Mouse (Mus musculus): Measurements from ENCODE around the gene Pdzph1. TPM values are rescaled to one million over a fixed set of nuclear protein-coding genes. Genes with fewer than 3 reads are reported as not detected.

Pdzph1 gene
- polyA plus RNA-seq, 1 experiment from 2014 or later = 6.5 TPM

- Histone ChIP-seq H3K27ac (ENCODE audit: low read length) (no peak overlapping the region), H3K9ac (replicated peaks; ENCODE audit: low read depth, low read length) (no peak overlapping the region), H3K4me2 (ENCODE audit: low read length) (no peak overlapping the region), H3K9me3 (ENCODE audit: control insufficient read depth, low read length) (no peaks in the 10 kb centered on the region), H3K4me1 (replicated peaks; ENCODE audit: control insufficient read depth, insufficient read depth, low read length) (no peaks in the 10 kb centered on the region), H3K27me3 (replicated peaks; ENCODE audit: control insufficient read depth, insufficient read depth, low read length) (no peaks in the 10 kb centered on the region), H3K4me3 (replicated peaks; ENCODE audit: low read length) (no peak overlapping the region), H3K36me3 (ENCODE audit: control insufficient read depth, insufficient read depth) (no peaks in the 10 kb centered on the region)
- no peak for ATAC-seq
- 45% methylated on average over 2 of the region's 2 CpGs for whole genome bisulfite sequencing
These were observed 85.2 kb downstream of the Pdzph1 start for GRCm38 (mm10) chr17:58906001-58906400.

GRCm38 (mm10) chr17:58891488-58892210 lies 99.5 kb downstream of the Pdzph1 start:
- Histone ChIP-seq H3K4me2 (ENCODE audit: low read length) (no peak overlapping the region), H3K9ac (replicated peaks; ENCODE audit: low read depth, low read length) (no peak overlapping the region), H3K4me3 (replicated peaks; ENCODE audit: low read length) (no peak overlapping the region), H3K27me3 (replicated peaks; ENCODE audit: control insufficient read depth, insufficient read depth, low read length) (no peaks in the 10 kb centered on the region), H3K36me3 (ENCODE audit: control insufficient read depth, insufficient read depth) (no peaks in the 10 kb centered on the region), H3K4me1 (replicated peaks; ENCODE audit: control insufficient read depth, insufficient read depth, low read length) (0 out of 2 replicates have a peak, but pooled peaks cover 2% of the 10 kb centered on the region), H3K27ac (ENCODE audit: low read length) (no peak overlapping the region), H3K9me3 (ENCODE audit: control insufficient read depth, low read length) (no peaks in the 10 kb centered on the region)
- ATAC-seq = no peak
- 34% methylated on average over 4 of the region's 4 CpGs for WGBS

DNA sequence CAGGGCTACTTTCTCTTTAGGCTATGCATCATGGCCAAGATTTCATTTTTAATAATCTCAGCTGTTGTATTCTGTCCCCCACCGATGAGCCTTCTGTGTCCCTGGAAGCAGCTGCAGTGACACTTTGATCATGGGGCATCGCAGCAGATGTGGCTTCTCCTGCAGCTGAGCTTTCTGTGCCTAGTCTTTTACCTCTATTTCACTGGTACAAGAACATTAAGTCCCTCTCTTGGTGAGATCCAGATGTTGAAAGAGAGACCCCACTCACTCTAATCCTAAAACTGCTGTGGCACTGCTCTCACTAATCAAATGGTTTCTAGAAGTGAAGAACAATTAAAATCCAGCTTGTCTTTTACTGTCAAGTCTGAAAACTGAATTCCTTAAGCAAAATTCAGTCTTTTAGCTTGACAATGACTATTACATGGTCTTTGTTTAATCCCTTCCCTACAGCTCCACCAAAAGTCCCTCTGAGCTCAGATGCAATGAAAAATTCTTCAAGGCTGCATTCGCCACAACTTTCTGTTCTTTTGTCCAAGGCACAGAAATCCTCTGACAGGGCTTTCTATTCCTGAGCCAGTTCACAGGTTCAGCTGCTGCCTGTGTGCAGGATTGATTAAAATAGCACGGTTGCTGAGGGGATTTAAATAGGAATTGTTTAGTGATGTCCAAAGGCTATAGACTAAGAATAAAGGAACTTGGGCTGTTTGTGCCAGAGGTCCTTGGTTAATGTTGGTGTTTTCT lies 101.1 kb downstream of the Pdzph1 start:
- Histone ChIP-seq H3K9me3 (ENCODE audit: control insufficient read depth, low read length) (no peaks in the 10 kb centered on the region), H3K4me2 (ENCODE audit: low read length) (no peak overlapping the region), H3K27me3 (replicated peaks; ENCODE audit: control insufficient read depth, insufficient read depth, low read length) (no peaks in the 10 kb centered on the region), H3K4me1 (replicated peaks; ENCODE audit: control insufficient read depth, insufficient read depth, low read length) (0 out of 2 replicates have a peak, but pooled peaks cover 2% of the 10 kb centered on the region), H3K36me3 (ENCODE audit: control insufficient read depth, insufficient read depth) (no peaks in the 10 kb centered on the region), H3K9ac (replicated peaks; ENCODE audit: low read depth, low read length) (no peak overlapping the region), H3K4me3 (replicated peaks; ENCODE audit: low read length) (no peak overlapping the region), H3K27ac (ENCODE audit: low read length) (no peak overlapping the region)
- WGBS = 15% methylated on average over 4 of the region's 4 CpGs
- 0 out of 2 replicates have a peak, but pooled peaks have one; percentile 50 for ATAC-seq

DNA sequence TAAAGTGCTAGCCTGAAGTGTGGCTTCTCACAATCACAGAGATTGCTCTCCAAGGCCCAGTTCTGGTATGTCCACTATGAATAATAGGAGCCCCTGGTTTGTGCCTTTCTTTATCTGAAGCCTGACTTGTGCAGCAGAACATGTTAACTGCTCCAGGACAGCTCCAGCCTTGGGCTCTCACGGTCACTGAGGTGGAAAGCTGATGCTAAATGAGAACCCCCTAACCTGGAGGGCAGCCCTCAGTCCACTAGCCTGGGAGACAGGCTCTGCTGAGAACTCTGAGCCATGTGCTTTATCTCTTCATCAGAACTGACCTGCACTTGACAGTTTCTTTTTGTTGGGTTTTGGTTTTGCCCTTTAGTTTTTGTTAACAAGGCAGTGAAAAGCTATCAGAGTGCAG lies 106.8 kb downstream of the Pdzph1 start:
- 27% methylated on average over 1 of the region's 1 CpGs for WGBS
- ATAC-seq = no peak
- no peak overlapping the region for H3K27ac ChIP-seq (ENCODE audit: low read length)
- no peaks in the 10 kb centered on the region for H3K36me3 ChIP-seq (ENCODE audit: control insufficient read depth, insufficient read depth)
- no peaks in the 10 kb centered on the region for H3K9me3 ChIP-seq (ENCODE audit: control insufficient read depth, low read length)
- no peaks in the 10 kb centered on the region for H3K27me3 ChIP-seq (replicated peaks; ENCODE audit: control insufficient read depth, insufficient read depth, low read length)
- H3K9ac ChIP-seq (replicated peaks; ENCODE audit: low read depth, low read length) = no peak overlapping the region
- H3K4me2 ChIP-seq (ENCODE audit: low read length) = no peak overlapping the region
- H3K4me1 ChIP-seq (replicated peaks; ENCODE audit: control insufficient read depth, insufficient read depth, low read length) = no peaks in the 10 kb centered on the region; the same call in 1 of the 2 replicates
- no peak overlapping the region for H3K4me3 ChIP-seq (replicated peaks; ENCODE audit: low read length)

DNA sequence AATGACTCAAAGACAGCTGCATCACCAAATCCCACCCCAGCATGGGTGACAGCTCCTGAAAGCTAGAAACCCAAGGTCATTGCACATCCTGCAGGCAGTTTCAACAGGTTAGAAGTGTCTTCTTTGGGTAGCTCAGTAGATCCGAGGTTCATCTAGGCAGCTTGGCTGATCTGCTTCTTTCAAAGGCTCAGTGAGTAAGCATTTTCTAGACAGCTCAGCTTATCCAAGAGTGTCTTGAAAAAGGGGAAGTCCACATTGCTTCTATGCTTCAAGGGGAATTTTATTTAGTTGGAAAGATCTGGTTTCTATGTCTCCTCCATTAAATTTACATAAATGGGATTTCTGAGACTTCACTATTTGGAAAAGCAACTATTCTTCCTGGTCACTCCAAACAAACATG lies 117.8 kb downstream of the Pdzph1 start:
- H3K4me2 ChIP-seq (ENCODE audit: low read length) = no peak overlapping the region
- no peaks in the 10 kb centered on the region for H3K27me3 ChIP-seq (replicated peaks; ENCODE audit: control insufficient read depth, insufficient read depth, low read length)
- WGBS = 83% methylated on average over 1 of the region's 1 CpGs
- no peaks in the 10 kb centered on the region for H3K36me3 ChIP-seq (ENCODE audit: control insufficient read depth, insufficient read depth)
- H3K4me1 ChIP-seq (replicated peaks; ENCODE audit: control insufficient read depth, insufficient read depth, low read length) = no peaks in the 10 kb centered on the region
- no peaks in the 10 kb centered on the region for H3K9me3 ChIP-seq (ENCODE audit: control insufficient read depth, low read length)
- ATAC-seq = no peak
- no peak overlapping the region for H3K4me3 ChIP-seq (replicated peaks; ENCODE audit: low read length)
- no peak overlapping the region for H3K27ac ChIP-seq (ENCODE audit: low read length)
- H3K9ac ChIP-seq (replicated peaks; ENCODE audit: low read depth, low read length) = no peak overlapping the region

DNA sequence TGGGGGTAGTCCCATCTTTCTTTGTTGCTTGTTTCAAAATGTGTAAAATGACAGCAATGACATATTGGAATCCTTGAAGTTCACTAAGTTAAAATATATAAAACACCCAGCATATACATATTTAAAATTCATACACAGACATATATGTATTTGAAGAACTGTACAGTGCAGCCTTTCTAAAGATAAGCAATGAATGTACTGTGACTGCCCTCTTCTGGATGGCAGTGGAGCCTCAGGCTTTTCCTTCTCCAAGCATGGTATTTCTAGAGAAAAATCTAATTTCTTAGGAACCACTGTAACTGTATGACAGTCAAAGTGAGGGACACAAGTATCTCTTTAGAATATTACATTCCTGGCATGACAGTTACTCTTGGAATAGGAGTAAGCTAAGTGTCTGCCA lies 120.4 kb downstream of the Pdzph1 start:
- H3K4me1 ChIP-seq (replicated peaks; ENCODE audit: control insufficient read depth, insufficient read depth, low read length) = no peaks in the 10 kb centered on the region
- no peaks in the 10 kb centered on the region for H3K36me3 ChIP-seq (ENCODE audit: control insufficient read depth, insufficient read depth)
- H3K9ac ChIP-seq (replicated peaks; ENCODE audit: low read depth, low read length) = no peak overlapping the region
- H3K27ac ChIP-seq (ENCODE audit: low read length) = no peak overlapping the region
- H3K27me3 ChIP-seq (replicated peaks; ENCODE audit: control insufficient read depth, insufficient read depth, low read length) = no peaks in the 10 kb centered on the region
- H3K4me3 ChIP-seq (replicated peaks; ENCODE audit: low read length) = no peak overlapping the region
- ATAC-seq = peak; percentile 85
- H3K4me2 ChIP-seq (ENCODE audit: low read length) = no peak overlapping the region
- H3K9me3 ChIP-seq (ENCODE audit: control insufficient read depth, low read length) = no peaks in the 10 kb centered on the region

Other genes starting within 250 kb of the Pdzph1 start
- 3.0 and 3.9 TPM in 2 replicates for gene Nudt12, start 22.0 kb upstream of the Pdzph1 start, polyA plus RNA-seq (2015; fragmentation: Nextera tagmentation; extraction: Ambion mirVana)